Mouse (Mus musculus) MEL (cell line): ENCODE data around the gene Srsf5. TPM values are rescaled to one million over a fixed set of nuclear protein-coding genes. Genes with fewer than 3 reads are reported as not detected.
A peak's percentile ranks its signal among the peaks of the same experiment; 100 is the strongest.

ENCODE experiments used
- DNase-seq: peaks from one replicate; pipeline ENCODE4 v3.0.0; 2011; ENCODE audit warnings: low read depth, low spot score
- H3K27ac ChIP-seq: 2 replicates; pipeline ENCODE4 v1.5.1; 2012; ENCODE audit warnings: low read depth, mild to moderate bottlenecking, control low read depth, low read length, moderate library complexity; ENCODE audit not compliant: control insufficient read depth
- H3K27me3 ChIP-seq, 2 experiments: fragments of 150-350 bp in 1 of 2; sonication (generic) in 1 of 2; 2 replicates each; pipeline ENCODE4 v1.6.1; 2012; ENCODE audit warnings: low read length in 2 of 2, mild to moderate bottlenecking in 2 of 2, improper control_type of control experiment in 1 of 2, moderate library complexity in 1 of 2; ENCODE audit not compliant: insufficient read depth in 2 of 2, control insufficient read depth in 1 of 2
- H3K36me3 ChIP-seq, 2 experiments: 2 replicates each; pipeline ENCODE4 v1.6.1; 2012 to 2014; ENCODE audit warnings: low read length in 2 of 2, improper control_type of control experiment in 1 of 2, inconsistent platforms in 1 of 2, mild to moderate bottlenecking in 1 of 2; ENCODE audit not compliant: insufficient read depth in 2 of 2, control insufficient read depth in 1 of 2
- H3K4me1 ChIP-seq, 2 experiments: fragments of 150-350 bp in 1 of 2; sonication (generic) in 1 of 2; 2 replicates each; pipeline ENCODE4 v1.6.1; 2012; ENCODE audit warnings: low read length in 2 of 2, improper control_type of control experiment in 1 of 2, mild to moderate bottlenecking in 1 of 2; ENCODE audit not compliant: insufficient read depth in 2 of 2, control insufficient read depth in 1 of 2
- H3K4me3 ChIP-seq, 2 experiments: fragments of 150-350 bp in 1 of 2; sonication (generic) in 1 of 2; 2 replicates each; pipeline ENCODE4 v1.5.1; 2012; ENCODE audit warnings: low read depth in 2 of 2, low read length in 2 of 2, mild to moderate bottlenecking in 2 of 2, moderate library complexity in 2 of 2, control low read depth in 1 of 2, improper control_type of control experiment in 1 of 2; ENCODE audit not compliant: control insufficient read depth in 1 of 2, insufficient read depth in 1 of 2
- H3K79me2 ChIP-seq: 2 replicates; pipeline ENCODE4 v1.6.1; 2012; ENCODE audit warnings: mild to moderate bottlenecking, low read length, moderate library complexity; ENCODE audit not compliant: control insufficient read depth, poor library complexity, insufficient read depth
- H3K9ac ChIP-seq: 2 replicates; pipeline ENCODE4 v1.6.1; 2012; ENCODE audit warnings: low read depth, mild to moderate bottlenecking, control low read depth, low read length, moderate library complexity; ENCODE audit not compliant: control insufficient read depth, poor library complexity, severe bottlenecking
- H3K9me3 ChIP-seq: fragments of 150-350 bp; sonication (generic); replicated peaks from 2 replicates; pipeline ENCODE4 v1.6.1; 2012; ENCODE audit warnings: mild to moderate bottlenecking, low read length, improper control_type of control experiment, moderate library complexity; ENCODE audit not compliant: insufficient read depth
- BHLHE40 ChIP-seq: IDR thresholded peaks from 2 replicates; pipeline ENCODE4 v1.6.1; 2012; ENCODE audit warnings: low read depth, mild to moderate bottlenecking, inconsistent platforms, low read length, improper control_type of control experiment, borderline replicate concordance
- CHD1 ChIP-seq: IDR thresholded peaks from 2 replicates; pipeline ENCODE4 v1.6.1; 2012; ENCODE audit warnings: low read depth, mild to moderate bottlenecking, inconsistent platforms, low read length, improper control_type of control experiment
- CHD2 ChIP-seq: IDR thresholded peaks from 2 replicates; pipeline ENCODE4 v1.6.1; 2011; ENCODE audit warnings: low read length, improper control_type of control experiment
- ELF1 ChIP-seq: IDR thresholded peaks from 2 replicates; pipeline ENCODE4 v1.6.1; 2014; ENCODE audit warnings: low read depth, mild to moderate bottlenecking, inconsistent platforms, low read length, improper control_type of control experiment, moderate library complexity
- EP300 ChIP-seq, 2 experiments: IDR thresholded peaks; 2 replicates each; pipeline ENCODE4 v1.6.1; 2011; ENCODE audit warnings: improper control_type of control experiment in 2 of 2, low read length in 2 of 2, low read depth in 1 of 2, mild to moderate bottlenecking in 1 of 2
- ETS1 ChIP-seq: IDR thresholded peaks from 2 replicates; pipeline ENCODE4 v1.6.1; 2012; ENCODE audit warnings: low read depth, mild to moderate bottlenecking, inconsistent platforms, low read length, improper control_type of control experiment, moderate library complexity
- GATA1 ChIP-seq: IDR thresholded peaks from 2 replicates; pipeline ENCODE4 v1.6.1; 2011; ENCODE audit warnings: low read depth, low read length, improper control_type of control experiment
- HCFC1 ChIP-seq: IDR thresholded peaks from 2 replicates; pipeline ENCODE4 v1.6.1; 2012; ENCODE audit warnings: low read depth, mild to moderate bottlenecking, inconsistent platforms, low read length, improper control_type of control experiment, moderate library complexity
- JUND ChIP-seq: IDR thresholded peaks from 2 replicates; pipeline ENCODE4 v1.6.1; 2011; ENCODE audit warnings: low read depth, mild to moderate bottlenecking, improper control_type of control experiment, low read length
- KAT2A ChIP-seq: conservative IDR thresholded peaks from 2 replicates; pipeline ENCODE4 v1.6.1; 2012; ENCODE audit warnings: low read depth, low read length, improper control_type of control experiment, inconsistent platforms
- MAX ChIP-seq: IDR thresholded peaks from 2 replicates; pipeline ENCODE4 v1.6.1; 2011; ENCODE audit warnings: low read length, improper control_type of control experiment
- MEF2A ChIP-seq: IDR thresholded peaks from 2 replicates; pipeline ENCODE4 v1.6.1; 2014; ENCODE audit warnings: low read depth, mild to moderate bottlenecking, inconsistent platforms, low read length, improper control_type of control experiment; ENCODE audit not compliant: poor library complexity, insufficient replicate concordance, severe bottlenecking; ENCODE audit errors: extremely low read depth
- MXI1 ChIP-seq: IDR thresholded peaks from 2 replicates; pipeline ENCODE4 v1.6.1; 2011; ENCODE audit warnings: mild to moderate bottlenecking, low read depth, low read length, improper control_type of control experiment
- POLR2AphosphoS2 ChIP-seq: IDR thresholded peaks from 2 replicates; pipeline ENCODE4 v1.6.1; 2011; ENCODE audit warnings: low read length, improper control_type of control experiment
- RAD21 ChIP-seq: IDR thresholded peaks from 2 replicates; pipeline ENCODE4 v1.6.1; 2011; ENCODE audit warnings: mild to moderate bottlenecking, low read depth, low read length, improper control_type of control experiment
- RCOR1 ChIP-seq: IDR thresholded peaks from 2 replicates; pipeline ENCODE4 v1.6.1; 2012; ENCODE audit warnings: low read depth, mild to moderate bottlenecking, inconsistent platforms, low read length, improper control_type of control experiment
- SMC3 ChIP-seq: IDR thresholded peaks from 2 replicates; pipeline ENCODE4 v1.6.1; 2011; ENCODE audit warnings: low read depth, low read length, improper control_type of control experiment
- TAL1 ChIP-seq: IDR thresholded peaks from 2 replicates; pipeline ENCODE4 v1.6.1; 2012; ENCODE audit warnings: mild to moderate bottlenecking, inconsistent platforms, low read length, moderate library complexity, mixed read lengths
- TBP ChIP-seq: IDR thresholded peaks from 2 replicates; pipeline ENCODE4 v1.8.0; 2011; ENCODE audit warnings: low read depth, low read length, improper control_type of control experiment
- TCF12 ChIP-seq: IDR thresholded peaks from 2 replicates; pipeline ENCODE4 v1.6.1; 2014; ENCODE audit warnings: low read depth, mild to moderate bottlenecking, inconsistent platforms, low read length, improper control_type of control experiment, moderate library complexity
- polyA plus RNA-seq, 2 experiments: library from polyadenylated mRNA; stranded (reverse) in 1 of 2; unstranded in 1 of 2; fragments of >175 nt in 1 of 2; fragments of >200 nt in 1 of 2; gene quantifications; 2 replicates each; pipeline versions ENCODE4 v1.2.1 to v1.2.4; 2012; ENCODE audit warnings: low replicate concordance in 2 of 2, low read depth in 1 of 2; ENCODE audit not compliant: insufficient read length in 2 of 2, insufficient read depth in 1 of 2, missing spikeins in 1 of 2
- total RNA-seq: library from RNA; depleted of rRNA; stranded (reverse); fragments of 300-350 nt; gene quantifications from 2 replicates; pipeline ENCODE4 v1.2.3, GENCODE M21; 2012

Srsf5 gene
- total and polyA plus RNA-seq, 3 experiments = 276 to 460 (median 401) TPM

DNA sequence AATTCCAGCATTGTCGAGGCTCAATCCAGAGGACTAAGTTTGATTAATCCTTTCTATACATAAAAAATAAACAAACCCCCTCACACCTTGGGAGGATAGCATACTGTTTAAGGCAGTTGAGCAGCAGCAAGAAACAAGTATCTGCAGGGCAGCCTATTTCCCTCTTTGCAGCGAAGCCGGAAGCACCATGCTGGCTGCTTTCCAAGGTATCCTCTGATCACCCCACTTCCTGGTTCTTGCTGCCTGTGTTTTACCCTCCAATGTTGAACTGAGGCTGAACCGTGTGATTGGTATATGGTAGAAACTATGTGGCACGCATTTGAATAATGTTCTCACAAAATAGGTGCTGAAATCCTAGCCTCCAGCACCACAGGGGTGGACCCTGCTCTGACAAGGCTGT lies 6.7 kb upstream of the Srsf5 start (continued):
- TF ChIP-seq BHLHE40 = peak; percentile 31; the same call in 1 of the 2 replicates
- 0 out of 2 replicates have a peak, but pooled peaks have one; percentile 1 for TF ChIP-seq MEF2A
- no peak for TF ChIP-seq CHD2
- TF ChIP-seq RAD21 = no peak
- TF ChIP-seq TAL1 = no peak
- TF ChIP-seq KAT2A = peak; percentile 35; the same call in 1 of the 2 replicates

DNA sequence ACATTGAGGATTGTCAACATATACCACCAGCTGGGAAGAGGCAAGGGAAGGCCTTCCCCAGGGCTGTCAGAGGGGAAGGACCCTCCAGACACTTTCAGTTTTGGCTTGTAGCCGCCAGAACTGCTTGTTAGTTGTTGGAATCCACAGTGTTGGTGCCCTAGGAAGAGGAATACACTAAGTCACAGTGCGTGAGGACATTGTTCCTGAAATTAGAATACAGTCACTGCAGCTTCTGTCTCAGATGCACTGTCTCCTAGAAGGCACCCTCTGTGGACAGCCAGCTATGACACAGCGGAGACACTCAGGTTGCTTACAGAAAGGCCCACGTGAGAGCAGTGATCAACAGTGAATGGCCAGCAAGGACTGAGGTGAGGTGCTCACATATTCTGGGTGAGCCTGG lies 6.1 kb upstream of the Srsf5 start:
- H3K79me2 ChIP-seq = no peaks in the 10 kb centered on the region
- DNase-seq = peak; percentile 61
- H3K4me1 ChIP-seq = peaks cover 18 to 25% of the 10 kb centered on the region in 2 experiments
- peak; percentile 31; the same call in 1 of the 2 replicates for TF ChIP-seq ETS1
- TF ChIP-seq MXI1 = peak; percentile 42; the same call in 1 of the 2 replicates
- no peak for TF ChIP-seq CHD2
- TF ChIP-seq MEF2A = 0 out of 2 replicates have a peak, but pooled peaks have one; percentile 3
- TF ChIP-seq POLR2AphosphoS2 = no peak
- 0 out of 2 replicates have a peak, but pooled peaks have one; percentile 2 for TF ChIP-seq CHD1
- no peaks in the 10 kb centered on the region for H3K27me3 ChIP-seq
- peaks cover 0 to 24% of the 10 kb centered on the region in 2 experiments; a peak in 2 of 4 replicates for H3K36me3 ChIP-seq
- peak overlapping the region; percentile 71 for H3K9ac ChIP-seq
- no peaks in the 10 kb centered on the region for H3K9me3 ChIP-seq
- peak overlapping the region; percentile 31 to 37 for H3K4me3 ChIP-seq
- H3K27ac ChIP-seq = peak overlapping the region; percentile 97

DNA sequence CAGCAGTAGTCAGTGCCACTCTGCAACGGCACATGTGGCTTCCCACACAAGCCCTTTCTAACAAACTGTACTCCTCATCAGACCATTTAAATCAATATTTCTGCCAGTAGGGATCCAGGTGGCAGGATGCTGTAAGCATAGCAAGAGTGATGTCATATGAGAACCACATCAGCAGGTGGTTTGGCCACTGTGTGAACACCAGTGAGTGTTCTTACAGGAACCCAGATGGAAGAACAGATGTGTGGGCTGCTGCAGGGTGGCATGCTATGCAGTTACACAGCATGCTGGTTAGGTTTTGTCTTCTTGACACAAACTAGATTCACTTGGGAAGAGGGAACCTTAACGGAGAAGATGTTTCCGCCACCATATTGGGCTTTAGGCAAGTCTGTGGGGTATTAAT lies 3.4 kb upstream of the Srsf5 start:
- H3K9me3 ChIP-seq = no peaks in the 10 kb centered on the region
- H3K36me3 ChIP-seq = peaks cover 5 to 32% of the 10 kb centered on the region in 2 experiments
- TF ChIP-seq SMC3 (no peak), HCFC1 (no peak), ELF1 (no peak)
- TF ChIP-seq, all 39 proteins: peak for 0
- Histone ChIP-seq H3K27me3 (no peaks in the 10 kb centered on the region), H3K4me1 (peaks cover 19 to 25% of the 10 kb centered on the region in 2 experiments), H3K4me3 (no peak overlapping the region), H3K79me2 (peaks cover 14% of the 10 kb centered on the region), H3K27ac (no peak overlapping the region), H3K9ac (no peak overlapping the region)
- DNase-seq = no peak

DNA sequence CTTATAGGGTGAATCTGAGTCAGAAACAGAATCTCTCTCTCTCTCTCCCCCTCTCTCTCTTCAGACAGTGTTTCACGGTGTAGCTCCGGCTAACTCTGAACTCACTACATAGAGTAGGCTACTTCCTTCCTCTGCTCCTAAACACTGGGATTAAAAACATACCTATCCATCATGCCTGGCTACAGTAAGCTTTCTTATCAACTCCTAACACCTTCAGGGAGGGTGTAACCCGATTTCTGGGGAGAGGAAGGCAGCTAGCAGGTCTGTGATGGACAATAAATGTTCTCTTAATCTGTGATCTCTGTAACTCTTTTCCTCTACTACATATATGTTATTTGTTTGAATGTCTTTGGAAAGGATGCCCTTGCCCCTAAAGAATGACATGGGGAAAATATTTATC lies 1.9 kb upstream of the Srsf5 start:
- H3K79me2 ChIP-seq = peaks cover 26% of the 10 kb centered on the region
- no peak overlapping the region for H3K9ac ChIP-seq
- TF ChIP-seq CHD2 (no peak), JUND (no peak), ETS1 (peak; percentile 57; the same call in 1 of the 2 replicates), TBP (0 out of 2 replicates have a peak, but pooled peaks have one; percentile 52), TAL1 (peak; percentile 98), TCF12 (peak; percentile 85), GATA1 (peak; percentile 78), RCOR1 (peak; percentile 30; the same call in 1 of the 2 replicates), EP300 (IDR thresholded peaks at IDR 0.05; ENCODE audit: low read depth in 1 of 2, low read length in 2 of 2) (peak; percentile 83), MAX (no peak)
- DNase-seq = peak; percentile 86
- no peaks in the 10 kb centered on the region for H3K27me3 ChIP-seq
- peaks cover 18 to 45% of the 10 kb centered on the region in 2 experiments for H3K36me3 ChIP-seq
- H3K4me3 ChIP-seq = no peak overlapping the region
- H3K27ac ChIP-seq = peak overlapping the region; percentile 96
- no peaks in the 10 kb centered on the region for H3K9me3 ChIP-seq
- peaks cover 12 to 27% of the 10 kb centered on the region in 2 experiments for H3K4me1 ChIP-seq
